Mouse (Mus musculus): ENCODE measurements at regions not wholly inside any gene's neighbourhood (a gene's known extent, or its start where the extent isn't known, plus 50 kb on each side); places are given as distances from the start of the nearest gene placed in this dataset.

GRCm38 (mm10) chr7:135853127-135853813 lies 137.1 kb upstream of the Mki67 start:
- TF ChIP-seq CTCF (IDR thresholded peaks at IDR 0.05; ENCODE audit: insufficient read depth, low read length), result no peak
- TF ChIP-seq POLR2A (IDR thresholded peaks at IDR 0.05; ENCODE audit: borderline replicate concordance, extremely low read depth, low read depth, low read length), result no peak

Data from lung, adult 2 months (tissue).